Mouse (Mus musculus) E14TG2a.4 (cell line): ENCODE measurements at regions not wholly inside any gene's neighbourhood (a gene's known extent, or its start where the extent isn't known, plus 50 kb on each side); places are given as distances from the start of the nearest gene placed in this dataset.

Experiments
- CTCF ChIP-seq: conservative IDR thresholded peaks from 2 replicates; pipeline ENCODE4 v1.5.1; 2014; ENCODE audit warnings: low read length
- NANOG ChIP-seq: IDR thresholded peaks from 2 replicates; pipeline ENCODE4 v1.6.1; 2014; ENCODE audit warnings: borderline replicate concordance, low read length, mixed read lengths

GRCm38 (mm10) chr14:14628673-14629072 is 73.4 kb upstream of the Slc4a7 start:
- TF ChIP-seq NANOG (no peak), CTCF (no peak)
